Mouse (Mus musculus) liver, adult 2 months (tissue): ENCODE results near the gene Stoml2. TPM values are rescaled to one million over a fixed set of nuclear protein-coding genes. Genes with fewer than 3 reads are reported as not detected.
A peak's percentile ranks its signal among the peaks of the same experiment; 100 is the strongest.

Experiments
- DNase-seq: peaks from one replicate; pipeline ENCODE4 v3.0.0-alpha.2; 2011; ENCODE audit warnings: low read depth, low spot score; ENCODE audit errors: extremely low read depth
- H3K27ac ChIP-seq: fragments of 200-500 bp; replicated peaks from 2 replicates; pipeline ENCODE4 v1.5.1; 2012; ENCODE audit warnings: low read depth, mild to moderate bottlenecking, control low read depth, inconsistent platforms, low read length; ENCODE audit not compliant: insufficient read depth
- H3K27me3 ChIP-seq: fragments of 200-500 bp; 2 replicates; pipeline ENCODE4 v1.6.1; 2012; ENCODE audit warnings: mild to moderate bottlenecking, moderate library complexity, low read length, inconsistent platforms; ENCODE audit not compliant: control insufficient read depth, insufficient read depth
- H3K36me3 ChIP-seq: fragments of 200-500 bp; 2 replicates; pipeline ENCODE4 v1.6.1; 2012; ENCODE audit warnings: low read length, inconsistent platforms; ENCODE audit not compliant: control insufficient read depth, insufficient read depth
- H3K4me1 ChIP-seq: fragments of 200-500 bp; 2 replicates; pipeline ENCODE4 v1.6.1; 2011; ENCODE audit warnings: low read length; ENCODE audit not compliant: control insufficient read depth, insufficient read depth
- H3K4me3 ChIP-seq: fragments of 200-500 bp; 2 replicates; pipeline ENCODE4 v1.5.1; 2011; ENCODE audit warnings: low read depth, mild to moderate bottlenecking, control low read depth, low read length, moderate library complexity; ENCODE audit not compliant: insufficient read depth
- H3K79me2 ChIP-seq: fragments of 200-500 bp; 2 replicates; pipeline ENCODE4 v1.6.1; 2012; ENCODE audit warnings: inconsistent platforms, mild to moderate bottlenecking, low read length, moderate library complexity; ENCODE audit not compliant: control insufficient read depth, insufficient read depth
- H3K9ac ChIP-seq: fragments of 200-500 bp; 2 replicates; pipeline ENCODE4 v1.6.1; 2012; ENCODE audit warnings: low read depth, mild to moderate bottlenecking, control low read depth, inconsistent platforms, low read length
- CTCF ChIP-seq: fragments of 200-500 bp; IDR thresholded peaks from 2 replicates; pipeline ENCODE4 v1.5.1; 2011; ENCODE audit warnings: low read depth, low read length, control low read depth
- POLR2A ChIP-seq: fragments of 200-500 bp; IDR thresholded peaks from 2 replicates; pipeline ENCODE4 v1.6.1; 2011; ENCODE audit warnings: low read length, control low read depth; ENCODE audit not compliant: insufficient read depth; ENCODE audit errors: extremely low read depth
- WGBS: fragments of 180-500 bp; shearing (Covaris S2); methylation state at CpG from one replicate; pipeline ENCODE4 v1.1.7; 2018; 5-methylcytosine and 5-hydroxymethylcytosine counted together
- polyA plus RNA-seq: library from polyadenylated mRNA; depleted of rRNA; stranded (reverse); fragments of >200 nt; gene quantifications from 2 replicates; pipeline ENCODE4 v1.2.3, GENCODE M21; 2012
- total RNA-seq: library from RNA; depleted of rRNA; stranded (reverse); fragments of >200 nt; gene quantifications from 2 replicates; pipeline ENCODE4 v1.2.3, GENCODE M21; 2014

The Stoml2 gene
- total and polyA plus RNA-seq, 2 experiments: 106 to 108 TPM

GRCm38 (mm10) chr4:43058753-43059654 is 27.5 kb upstream of the Stoml2 start, which contains the start of gene Unc13b:
TSS of gene Unc13b (plus strand) at chr4:43058953.
- peak; percentile 86 for DNase-seq
- WGBS: 1% methylated on average over 88 of the region's 90 CpGs
- H3K4me1 ChIP-seq: peaks cover 3% of the 10 kb centered on the region; the same call in 1 of the 2 replicates

GRCm38 (mm10) chr4:43058392-43058752 is 26.9 kb upstream of the Stoml2 start:
- Histone ChIP-seq H3K79me2 (no peaks in the 10 kb centered on the region), H3K9ac (no peak overlapping the region), H3K27ac (no peak overlapping the region), H3K36me3 (no peaks in the 10 kb centered on the region), H3K4me1 (peaks cover 3% of the 10 kb centered on the region; the same call in 1 of the 2 replicates), H3K27me3 (0 out of 2 replicates have a peak, but pooled peaks cover 2% of the 10 kb centered on the region), H3K4me3 (no peak overlapping the region)
- TF ChIP-seq POLR2A: no peak
- TF ChIP-seq CTCF: no peak
- no peak for DNase-seq
- 30% methylated on average over 8 of the region's 8 CpGs for WGBS

More at GRCm38 (mm10) chr4:43058753-43059654, 27.5 kb upstream of the Stoml2 start, which contains the start of gene Unc13b:
- peak within 1 kb of the TSS; percentile 75 for H3K9ac ChIP-seq
- no peaks in the 10 kb centered on the region for H3K36me3 ChIP-seq
- peak within 1 kb of the TSS; percentile 76 for H3K4me3 ChIP-seq
- 0 out of 2 replicates have a peak, but pooled peaks cover 2% of the 10 kb centered on the region for H3K27me3 ChIP-seq
- TF ChIP-seq POLR2A: peak; percentile 41; the same call in 1 of the 2 replicates
- TF ChIP-seq CTCF: no peak
- H3K79me2 ChIP-seq: no peaks in the 10 kb centered on the region
- no peak within 1 kb of the TSS for H3K27ac ChIP-seq

- H3K79me2 ChIP-seq: no peaks in the 10 kb centered on the region
- WGBS: 94% methylated on average over 5 of the region's 5 CpGs
Observed at GRCm38 (mm10) chr4:43057654-43058053, 26.1 kb upstream of the Stoml2 start.

GRCm38 (mm10) chr4:43052627-43053026 is 21.1 kb upstream of the Stoml2 start:
- Histone ChIP-seq H3K36me3 (no peaks in the 10 kb centered on the region), H3K4me1 (no peaks in the 10 kb centered on the region), H3K4me3 (no peak overlapping the region), H3K27ac (no peak overlapping the region), H3K9ac (no peak overlapping the region), H3K79me2 (no peaks in the 10 kb centered on the region), H3K27me3 (no peaks in the 10 kb centered on the region)
- peak; percentile 32; the same call in 1 of the 2 replicates for TF ChIP-seq CTCF
- no peak for TF ChIP-seq POLR2A
- 8% methylated on average over 4 of the region's 4 CpGs for WGBS
- DNase-seq: peak; percentile 60

More at GRCm38 (mm10) chr4:43057654-43058053, 26.1 kb upstream of the Stoml2 start:
- TF ChIP-seq POLR2A: no peak
- TF ChIP-seq CTCF: no peak
- Histone ChIP-seq H3K9ac (no peak overlapping the region), H3K4me1 (peaks cover 3% of the 10 kb centered on the region; the same call in 1 of the 2 replicates), H3K27me3 (0 out of 2 replicates have a peak, but pooled peaks cover 2% of the 10 kb centered on the region), H3K36me3 (no peaks in the 10 kb centered on the region), H3K4me3 (no peak overlapping the region), H3K27ac (no peak overlapping the region)
- DNase-seq: no peak

GRCm38 (mm10) chr4:43047231-43047630 is 15.7 kb upstream of the Stoml2 start:
- no peaks in the 10 kb centered on the region for H3K79me2 ChIP-seq
- H3K27me3 ChIP-seq: no peaks in the 10 kb centered on the region
- H3K9ac ChIP-seq: peak overlapping the region; percentile 56; the same call in 1 of the 2 replicates
- no peak for TF ChIP-seq POLR2A
- TF ChIP-seq CTCF: peak; percentile 43; the same call in 1 of the 2 replicates
- H3K4me1 ChIP-seq: peaks cover 9% of the 10 kb centered on the region; the same call in 1 of the 2 replicates
- H3K36me3 ChIP-seq: no peaks in the 10 kb centered on the region
- peak; percentile 80 for DNase-seq
- H3K27ac ChIP-seq: no peak overlapping the region
- WGBS: 4% methylated on average over 5 of the region's 5 CpGs
- no peak overlapping the region; the same call in 1 of the 2 replicates for H3K4me3 ChIP-seq

- Histone ChIP-seq H3K79me2 (no peaks in the 10 kb centered on the region), H3K36me3 (no peaks in the 10 kb centered on the region), H3K4me1 (peaks cover 9% of the 10 kb centered on the region; the same call in 1 of the 2 replicates), H3K27me3 (no peaks in the 10 kb centered on the region), H3K27ac (0 out of 2 replicates have a peak overlapping the region, but pooled peaks have one; percentile 22), H3K4me3 (no peak overlapping the region), H3K9ac (peak overlapping the region; percentile 69)
- DNase-seq: no peak
- TF ChIP-seq POLR2A: no peak
- no peak for TF ChIP-seq CTCF
- WGBS: 44% methylated on average over 5 of the region's 5 CpGs
Observed at GRCm38 (mm10) chr4:43046607-43047006, 15.1 kb upstream of the Stoml2 start.
